Mouse (Mus musculus): Measurements from ENCODE around the gene Dennd5b. TPM values are rescaled to one million over a fixed set of nuclear protein-coding genes. Genes with fewer than 3 reads are reported as not detected.

The Dennd5b gene
- polyA plus RNA-seq, 1 experiment from 2014 or later: 18.1 TPM

DNA sequence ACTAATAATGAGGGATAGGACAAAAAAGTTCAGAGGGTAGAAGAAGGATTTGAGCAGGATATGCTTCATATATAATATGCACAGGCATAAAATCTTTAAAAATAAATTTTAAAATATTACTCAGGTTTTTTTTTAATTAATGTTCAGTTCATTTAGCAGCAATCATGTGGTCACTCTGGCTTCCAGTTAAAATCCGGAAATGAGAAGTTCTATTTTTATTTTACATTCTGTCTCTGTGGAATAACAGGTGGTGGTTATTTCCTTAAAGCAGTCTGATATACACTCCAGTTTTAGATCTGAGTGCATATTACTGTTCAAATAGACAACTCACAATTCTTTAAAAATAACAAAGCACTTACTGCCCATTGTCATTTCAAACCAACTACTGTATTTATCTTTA is 6.9 kb downstream of the Dennd5b start:
- H3K27ac ChIP-seq (ENCODE audit: low read depth, low read length): no peak overlapping the region
- WGBS: 76% methylated on average over 1 of the region's 1 CpGs
- H3K4me2 ChIP-seq (replicated peaks; ENCODE audit: low read depth, low read length): no peak overlapping the region
- peaks cover 6% of the 10 kb centered on the region; the same call in 1 of the 2 replicates for H3K4me1 ChIP-seq (ENCODE audit: control insufficient read depth, insufficient read depth, low read length)
- no peaks in the 10 kb centered on the region for H3K36me3 ChIP-seq (ENCODE audit: control insufficient read depth, insufficient read depth, low read length)
- H3K9ac ChIP-seq (ENCODE audit: low read depth, low read length): no peak overlapping the region
- no peak for ATAC-seq (ENCODE audit: low FRiP score, low TSS enrichment)
- H3K4me3 ChIP-seq (ENCODE audit: low read length): no peak overlapping the region
- H3K27me3 ChIP-seq (ENCODE audit: control insufficient read depth, insufficient read depth, low read length): no peaks in the 10 kb centered on the region
- H3K9me3 ChIP-seq (ENCODE audit: control insufficient read depth, low read length): no peaks in the 10 kb centered on the region

DNA sequence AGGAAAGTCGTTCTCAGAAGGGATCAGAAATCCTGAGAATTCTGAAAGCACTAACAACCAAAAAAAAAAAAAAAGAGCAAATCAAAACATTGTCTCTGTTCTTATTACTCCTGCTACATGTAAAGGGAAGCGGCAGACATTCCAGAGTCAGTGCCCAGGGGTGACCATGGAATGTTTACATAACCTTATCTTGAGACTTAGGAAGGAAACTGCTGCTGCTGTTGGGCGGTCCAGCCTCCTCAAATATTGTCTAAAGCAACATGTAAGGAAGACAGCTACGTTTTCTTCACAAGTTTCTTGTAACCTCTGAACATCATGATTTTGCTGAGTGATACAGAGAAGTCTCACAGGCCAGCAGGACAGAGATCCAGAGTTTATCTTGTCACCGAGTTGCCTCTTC is 8.0 kb downstream of the Dennd5b start:
- no peak overlapping the region for H3K27ac ChIP-seq (ENCODE audit: low read depth, low read length)
- 7% methylated on average over 5 of the region's 5 CpGs for WGBS
- ATAC-seq (ENCODE audit: low FRiP score, low TSS enrichment): peak; percentile 80; the same call in 1 of the 2 replicates
- H3K9ac ChIP-seq (ENCODE audit: low read depth, low read length): no peak overlapping the region
- H3K4me3 ChIP-seq (ENCODE audit: low read length): no peak overlapping the region
- H3K4me1 ChIP-seq (ENCODE audit: control insufficient read depth, insufficient read depth, low read length): 0 out of 2 replicates have a peak, but pooled peaks cover 3% of the 10 kb centered on the region
- H3K9me3 ChIP-seq (ENCODE audit: control insufficient read depth, low read length): no peaks in the 10 kb centered on the region
- H3K4me2 ChIP-seq (replicated peaks; ENCODE audit: low read depth, low read length): no peak overlapping the region
- H3K27me3 ChIP-seq (ENCODE audit: control insufficient read depth, insufficient read depth, low read length): no peaks in the 10 kb centered on the region
- H3K36me3 ChIP-seq (ENCODE audit: control insufficient read depth, insufficient read depth, low read length): no peaks in the 10 kb centered on the region

GRCm38 (mm10) chr6:149092406-149092805 is 9.1 kb downstream of the Dennd5b start:
- WGBS: 95% methylated on average over 6 of the region's 6 CpGs
- ATAC-seq (ENCODE audit: low FRiP score, low TSS enrichment): no peak
- Histone ChIP-seq H3K9ac (ENCODE audit: low read depth, low read length) (no peak overlapping the region), H3K36me3 (ENCODE audit: control insufficient read depth, insufficient read depth, low read length) (no peaks in the 10 kb centered on the region), H3K4me3 (ENCODE audit: low read length) (no peak overlapping the region), H3K27ac (ENCODE audit: low read depth, low read length) (no peak overlapping the region), H3K4me2 (replicated peaks; ENCODE audit: low read depth, low read length) (no peak overlapping the region), H3K9me3 (ENCODE audit: control insufficient read depth, low read length) (no peaks in the 10 kb centered on the region), H3K4me1 (ENCODE audit: control insufficient read depth, insufficient read depth, low read length) (0 out of 2 replicates have a peak, but pooled peaks cover 3% of the 10 kb centered on the region), H3K27me3 (ENCODE audit: control insufficient read depth, insufficient read depth, low read length) (no peaks in the 10 kb centered on the region)

DNA sequence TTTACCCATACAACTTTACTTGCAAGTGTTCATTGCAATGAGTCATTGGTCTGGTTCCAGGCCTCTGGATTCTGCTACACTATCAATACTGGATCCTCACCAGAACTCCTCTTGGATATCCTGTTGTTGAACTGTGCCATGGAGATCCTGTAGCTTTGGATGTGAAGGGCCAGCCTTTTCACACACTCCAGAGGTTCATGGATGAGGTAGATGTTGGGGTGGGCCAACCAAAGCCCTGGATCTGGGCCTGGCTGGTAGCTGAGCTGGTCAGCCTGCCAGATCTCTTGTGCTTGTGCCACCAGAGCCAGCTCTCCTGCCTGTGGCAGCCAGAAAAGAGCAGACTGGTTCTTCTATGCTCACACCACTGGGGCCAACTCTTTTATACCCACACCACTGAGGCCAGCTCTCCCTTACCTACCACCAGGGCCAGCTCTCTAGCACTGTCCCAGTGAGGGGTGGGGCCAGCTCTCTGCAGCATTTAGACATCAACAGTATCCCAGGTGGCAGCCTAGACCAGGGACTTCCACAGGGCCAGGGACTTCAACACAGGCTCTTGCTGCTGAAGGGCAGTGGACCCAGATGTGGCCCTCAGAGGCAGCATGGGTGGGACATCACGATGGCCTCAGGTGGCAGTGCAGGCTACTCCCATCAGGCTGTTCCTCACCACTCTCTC is 24.2 kb downstream of the Dennd5b start:
- H3K4me1 ChIP-seq (ENCODE audit: control insufficient read depth, insufficient read depth, low read length): no peaks in the 10 kb centered on the region
- no peak overlapping the region for H3K27ac ChIP-seq (ENCODE audit: low read depth, low read length)
- ATAC-seq (ENCODE audit: low FRiP score, low TSS enrichment): 0 out of 2 replicates have a peak, but pooled peaks have one; percentile 39
- no peak overlapping the region for H3K4me2 ChIP-seq (replicated peaks; ENCODE audit: low read depth, low read length)
- no peak overlapping the region for H3K9ac ChIP-seq (ENCODE audit: low read depth, low read length)
- no peak overlapping the region for H3K4me3 ChIP-seq (ENCODE audit: low read length)
- 100% methylated on average over 1 of the region's 1 CpGs for WGBS
- H3K9me3 ChIP-seq (ENCODE audit: control insufficient read depth, low read length): no peaks in the 10 kb centered on the region
- no peaks in the 10 kb centered on the region for H3K27me3 ChIP-seq (ENCODE audit: control insufficient read depth, insufficient read depth, low read length)
- H3K36me3 ChIP-seq (ENCODE audit: control insufficient read depth, insufficient read depth, low read length): peaks cover 4% of the 10 kb centered on the region; the same call in 1 of the 2 replicates

GRCm38 (mm10) chr6:149073854-149074253 is 27.6 kb downstream of the Dennd5b start:
- 92% methylated on average over 4 of the region's 4 CpGs for WGBS
- Histone ChIP-seq H3K27me3 (ENCODE audit: control insufficient read depth, insufficient read depth, low read length) (no peaks in the 10 kb centered on the region), H3K4me1 (ENCODE audit: control insufficient read depth, insufficient read depth, low read length) (no peaks in the 10 kb centered on the region), H3K4me3 (ENCODE audit: low read length) (no peak overlapping the region), H3K9me3 (ENCODE audit: control insufficient read depth, low read length) (no peaks in the 10 kb centered on the region), H3K36me3 (ENCODE audit: control insufficient read depth, insufficient read depth, low read length) (peaks cover 4% of the 10 kb centered on the region; the same call in 1 of the 2 replicates), H3K27ac (ENCODE audit: low read depth, low read length) (no peak overlapping the region), H3K4me2 (replicated peaks; ENCODE audit: low read depth, low read length) (no peak overlapping the region), H3K9ac (ENCODE audit: low read depth, low read length) (no peak overlapping the region)
- ATAC-seq (ENCODE audit: low FRiP score, low TSS enrichment): no peak

GRCm38 (mm10) chr6:149072873-149073272 is 28.6 kb downstream of the Dennd5b start:
- H3K4me1 ChIP-seq (ENCODE audit: control insufficient read depth, insufficient read depth, low read length): no peaks in the 10 kb centered on the region
- 74% methylated on average over 3 of the region's 3 CpGs for WGBS
- ATAC-seq (ENCODE audit: low FRiP score, low TSS enrichment): no peak
- H3K4me2 ChIP-seq (replicated peaks; ENCODE audit: low read depth, low read length): no peak overlapping the region
- H3K27me3 ChIP-seq (ENCODE audit: control insufficient read depth, insufficient read depth, low read length): no peaks in the 10 kb centered on the region
- H3K9me3 ChIP-seq (ENCODE audit: control insufficient read depth, low read length): no peaks in the 10 kb centered on the region
- H3K4me3 ChIP-seq (ENCODE audit: low read length): no peak overlapping the region
- H3K27ac ChIP-seq (ENCODE audit: low read depth, low read length): no peak overlapping the region
- no peak overlapping the region for H3K9ac ChIP-seq (ENCODE audit: low read depth, low read length)
- H3K36me3 ChIP-seq (ENCODE audit: control insufficient read depth, insufficient read depth, low read length): peaks cover 9% of the 10 kb centered on the region

GRCm38 (mm10) chr6:149070592-149071124 is 30.8 kb downstream of the Dennd5b start:
- 90% methylated on average over 4 of the region's 4 CpGs for WGBS
- no peak for ATAC-seq (ENCODE audit: low FRiP score, low TSS enrichment)
- H3K9ac ChIP-seq (ENCODE audit: low read depth, low read length): no peak overlapping the region
- H3K36me3 ChIP-seq (ENCODE audit: control insufficient read depth, insufficient read depth, low read length): peaks cover 11% of the 10 kb centered on the region
- no peak overlapping the region for H3K4me3 ChIP-seq (ENCODE audit: low read length)
- no peak overlapping the region for H3K4me2 ChIP-seq (replicated peaks; ENCODE audit: low read depth, low read length)
- no peaks in the 10 kb centered on the region for H3K9me3 ChIP-seq (ENCODE audit: control insufficient read depth, low read length)
- H3K4me1 ChIP-seq (ENCODE audit: control insufficient read depth, insufficient read depth, low read length): no peaks in the 10 kb centered on the region
- no peaks in the 10 kb centered on the region for H3K27me3 ChIP-seq (ENCODE audit: control insufficient read depth, insufficient read depth, low read length)
- H3K27ac ChIP-seq (ENCODE audit: low read depth, low read length): no peak overlapping the region

GRCm38 (mm10) chr6:149063382-149063781 is 38.1 kb downstream of the Dennd5b start:
- Histone ChIP-seq H3K4me3 (ENCODE audit: low read length) (no peak overlapping the region), H3K9ac (ENCODE audit: low read depth, low read length) (no peak overlapping the region), H3K27me3 (ENCODE audit: control insufficient read depth, insufficient read depth, low read length) (no peaks in the 10 kb centered on the region), H3K27ac (ENCODE audit: low read depth, low read length) (no peak overlapping the region), H3K36me3 (ENCODE audit: control insufficient read depth, insufficient read depth, low read length) (peaks cover 7% of the 10 kb centered on the region), H3K4me2 (replicated peaks; ENCODE audit: low read depth, low read length) (no peak overlapping the region), H3K9me3 (ENCODE audit: control insufficient read depth, low read length) (no peaks in the 10 kb centered on the region), H3K4me1 (ENCODE audit: control insufficient read depth, insufficient read depth, low read length) (no peaks in the 10 kb centered on the region)
- no peak for ATAC-seq (ENCODE audit: low FRiP score, low TSS enrichment)

- Histone ChIP-seq H3K36me3 (ENCODE audit: control insufficient read depth, insufficient read depth, low read length) (no peaks in the 10 kb centered on the region), H3K4me1 (ENCODE audit: control insufficient read depth, insufficient read depth, low read length) (no peaks in the 10 kb centered on the region), H3K9me3 (ENCODE audit: control insufficient read depth, low read length) (no peaks in the 10 kb centered on the region), H3K9ac (ENCODE audit: low read depth, low read length) (no peak overlapping the region), H3K27ac (ENCODE audit: low read depth, low read length) (no peak overlapping the region), H3K27me3 (ENCODE audit: control insufficient read depth, insufficient read depth, low read length) (no peaks in the 10 kb centered on the region), H3K4me3 (ENCODE audit: low read length) (no peak overlapping the region), H3K4me2 (replicated peaks; ENCODE audit: low read depth, low read length) (no peak overlapping the region)
- ATAC-seq (ENCODE audit: low FRiP score, low TSS enrichment): no peak
- 71% methylated on average over 5 of the region's 5 CpGs for WGBS
Measured at GRCm38 (mm10) chr6:149060670-149061387, 40.7 kb downstream of the Dennd5b start.

Data from kidney, embryonic 14.5 days (tissue).